Mouse (Mus musculus): Measurements from ENCODE around the gene Ube2b.

GRCm38 (mm10) chr11:52001861-52002260 lies 1.3 kb upstream of the Ube2b start:
- TF ChIP-seq CTCF (IDR thresholded peaks at IDR 0.05; ENCODE audit: borderline replicate concordance, extremely low read depth, insufficient read depth, insufficient read length) = no peak
- no peak for TF ChIP-seq POLR2A (IDR thresholded peaks at IDR 0.05; ENCODE audit: borderline replicate concordance, extremely low read depth, insufficient read depth, insufficient read length, poor library complexity, severe bottlenecking)

Data from brain, embryonic 14.5 days (tissue).